Mouse (Mus musculus) lung, embryonic 16.5 days (tissue): ENCODE measurements around the gene Ddx51. TPM values are rescaled to one million over a fixed set of nuclear protein-coding genes. Genes with fewer than 3 reads are reported as not detected.

ENCODE experiments used
- microRNA-seq: library from miRNA; unstranded; fragments of <30 nt; microRNA quantifications from one replicate; pipeline ENCODE4, GENCODE M21; 2016
- polyA plus RNA-seq: library from polyadenylated mRNA; unstranded; fragments of >200 nt; fragmentation: Nextera tagmentation; extraction: Ambion mirVana; gene quantifications from 2 replicates; pipeline ENCODE4 v1.2.1, GENCODE M21; 2015

Gene Ddx51
- polyA plus RNA-seq, 1 experiment from 2014 or later, result 15.0 TPM

Small RNA genes lying within 50 kb of the gene (microRNA-seq; reads per million reads assigned to microRNA genes)
- 0.59 reads per million for gene Mir7026

Other genes with a start within 250 kb of the Ddx51 start
- 5.2 and 5.5 TPM in 2 replicates for gene Fbrsl1, start 204.9 kb upstream of the Ddx51 start, polyA plus RNA-seq
- gene Galnt9, start 109.1 kb upstream of the Ddx51 start, polyA plus RNA-seq, result 0.26 TPM in 2 replicates
- 47.0 and 51.2 TPM in 2 replicates for gene Noc4l, start within 50 bp of the Ddx51 start, polyA plus RNA-seq
- gene Ep400, start 117.3 kb downstream of the Ddx51 start, polyA plus RNA-seq, result 41.8 and 46.3 TPM in 2 replicates
- gene Pus1, start 127.2 kb downstream of the Ddx51 start, polyA plus RNA-seq, result 25.2 and 27.8 TPM in 2 replicates
- gene Ulk1, start 156.6 kb downstream of the Ddx51 start, polyA plus RNA-seq, result 13.1 and 16.3 TPM in 2 replicates
- 28.1 and 33.1 TPM in 2 replicates for gene Hscb, start 186.3 kb downstream of the Ddx51 start, polyA plus RNA-seq
- gene Chek2, start 186.5 kb downstream of the Ddx51 start, polyA plus RNA-seq, result 32.1 and 34.2 TPM in 2 replicates
- gene Ttc28, start 226.4 kb downstream of the Ddx51 start, polyA plus RNA-seq, result 8.4 and 8.7 TPM in 2 replicates